Mouse (Mus musculus) liver, postnatal 0 days (tissue): ENCODE measurements at regions not wholly inside any gene's neighbourhood (a gene's known extent, or its start where the extent isn't known, plus 50 kb on each side); places are given as distances from the start of the nearest gene placed in this dataset.
A peak's percentile ranks its signal among the peaks of the same experiment; 100 is the strongest.

ENCODE experiments used
- ATAC-seq: fragments of 200-750 bp; cut with Nextera tagmentation; 2 replicates; pipeline ENCODE4 v1.8.0; 2017; ENCODE audit warnings: mild to moderate bottlenecking, moderate library complexity
- DNase-seq: peaks from one replicate; pipeline ENCODE4 v3.0.0-alpha.2; 2016
- H3K27ac ChIP-seq: fragments of 300-500 bp; sonication (generic); 2 replicates; pipeline ENCODE4 v1.5.1; 2014; ENCODE audit warnings: antibody characterized with exemption, moderate library complexity, mild to moderate bottlenecking, low read depth
- H3K27me3 ChIP-seq: fragments of 300-500 bp; sonication (generic); 2 replicates; pipeline ENCODE4 v1.6.1; 2014; ENCODE audit warnings: low read length, control low read depth, mixed read lengths; ENCODE audit not compliant: insufficient read depth
- H3K36me3 ChIP-seq: fragments of 300-500 bp; sonication (generic); replicated peaks from 2 replicates; pipeline ENCODE4 v1.6.1; 2014; ENCODE audit warnings: mild to moderate bottlenecking, control low read depth, low read length, moderate library complexity, mixed read lengths; ENCODE audit not compliant: insufficient read depth
- H3K4me1 ChIP-seq: fragments of 300-500 bp; sonication (generic); 2 replicates; pipeline ENCODE4 v1.6.1; 2014; ENCODE audit warnings: antibody characterized with exemption, mild to moderate bottlenecking, control low read depth; ENCODE audit not compliant: insufficient read depth
- H3K4me2 ChIP-seq: fragments of 300-500 bp; sonication (generic); 2 replicates; pipeline ENCODE4 v1.6.1; 2014; ENCODE audit warnings: low read depth, mild to moderate bottlenecking, low read length, moderate library complexity, mixed read lengths
- H3K4me3 ChIP-seq: fragments of 300-500 bp; sonication (generic); 2 replicates; pipeline ENCODE4 v1.5.1; 2014; ENCODE audit warnings: low read depth, low read length
- H3K9ac ChIP-seq: fragments of 300-500 bp; sonication (generic); replicated peaks from 2 replicates; pipeline ENCODE4 v1.6.1; 2014; ENCODE audit warnings: mild to moderate bottlenecking, moderate library complexity
- H3K9me3 ChIP-seq: fragments of 300-500 bp; sonication (generic); 2 replicates; pipeline ENCODE4 v1.6.1; 2016; ENCODE audit warnings: mild to moderate bottlenecking, control low read depth, low read length, mixed read lengths
- CTCF ChIP-seq: sonication (generic); IDR thresholded peaks from 2 replicates; pipeline ENCODE4 v1.5.1; 2016; ENCODE audit warnings: antibody characterized with exemption, low read depth
- EP300 ChIP-seq: IDR thresholded peaks from 2 replicates; pipeline ENCODE4 v1.6.1; 2016; ENCODE audit warnings: antibody characterized with exemption, low read depth, mild to moderate bottlenecking
- WGBS: fragments of 180-500 bp; shearing (Covaris S2); extraction: QIAGEN DNeasy Blood & Tissue Kit; methylation state at CpG from one replicate; pipeline ENCODE4 v1.1.7; 2014; ENCODE audit not compliant: insufficient replicate concordance; 5-methylcytosine and 5-hydroxymethylcytosine counted together

DNA sequence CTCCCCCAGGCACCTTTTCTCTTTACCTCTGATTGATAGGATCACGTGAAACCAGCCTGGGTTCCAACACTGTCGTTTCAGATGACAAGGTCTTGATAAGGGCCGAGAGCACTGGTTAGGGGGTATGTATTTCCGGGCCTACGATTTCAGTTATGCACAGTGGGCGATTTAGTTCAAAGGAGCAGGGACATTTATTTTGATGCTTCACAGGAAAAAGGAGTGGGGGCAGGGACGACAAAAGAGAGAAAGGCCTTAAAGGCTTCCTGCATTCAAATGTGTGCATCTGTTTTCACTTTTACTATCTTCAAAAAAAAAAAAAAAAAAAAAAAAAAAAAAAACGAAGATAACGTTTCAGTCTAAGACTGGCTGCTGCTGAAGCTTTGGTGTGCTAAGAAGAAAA, 783.7 kb downstream of the Car8 start:
- H3K4me3 ChIP-seq = no peak overlapping the region

DNA sequence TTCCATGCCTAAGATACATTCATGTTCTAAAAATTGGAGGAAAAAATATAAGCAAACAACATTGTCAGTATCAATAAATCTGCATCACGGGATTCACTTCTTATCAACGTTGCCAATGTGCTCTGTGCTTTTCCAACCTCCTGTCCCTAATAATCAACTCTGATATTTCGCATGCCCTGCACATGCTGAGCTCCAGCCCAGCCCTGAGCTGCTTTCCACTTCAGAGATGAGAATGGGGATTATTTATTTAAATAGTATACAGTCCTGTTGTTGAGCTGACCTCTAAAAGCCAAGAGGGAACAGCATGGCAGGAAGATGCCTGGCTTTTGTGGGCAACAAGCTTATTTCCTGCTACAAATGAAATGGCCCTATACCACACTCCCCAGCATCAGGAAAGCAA, 786.2 kb downstream of the Car8 start:
- Histone ChIP-seq H3K9ac (no peak overlapping the region), H3K27ac (no peak overlapping the region), H3K4me2 (no peak overlapping the region), H3K9me3 (no peaks in the 10 kb centered on the region), H3K4me3 (no peak overlapping the region), H3K36me3 (no peaks in the 10 kb centered on the region), H3K27me3 (no peaks in the 10 kb centered on the region), H3K4me1 (no peaks in the 10 kb centered on the region)
- ATAC-seq = no peak
- TF ChIP-seq EP300 (no peak), CTCF (no peak)
- DNase-seq = no peak
- 65% methylated on average over 3 of the region's 3 CpGs for WGBS

More for the DNA sequence above, 783.7 kb downstream of the Car8 start:
- no peaks in the 10 kb centered on the region for H3K4me1 ChIP-seq
- no peaks in the 10 kb centered on the region for H3K27me3 ChIP-seq
- TF ChIP-seq CTCF = no peak
- TF ChIP-seq EP300 = no peak
- no peak overlapping the region for H3K27ac ChIP-seq
- WGBS = 4% methylated on average over 9 of the region's 9 CpGs
- H3K36me3 ChIP-seq = no peaks in the 10 kb centered on the region
- ATAC-seq = no peak
- no peak for DNase-seq
- no peak overlapping the region for H3K9ac ChIP-seq
- H3K4me2 ChIP-seq = 0 out of 2 replicates have a peak overlapping the region, but pooled peaks have one; percentile 3
- H3K9me3 ChIP-seq = no peaks in the 10 kb centered on the region

DNA sequence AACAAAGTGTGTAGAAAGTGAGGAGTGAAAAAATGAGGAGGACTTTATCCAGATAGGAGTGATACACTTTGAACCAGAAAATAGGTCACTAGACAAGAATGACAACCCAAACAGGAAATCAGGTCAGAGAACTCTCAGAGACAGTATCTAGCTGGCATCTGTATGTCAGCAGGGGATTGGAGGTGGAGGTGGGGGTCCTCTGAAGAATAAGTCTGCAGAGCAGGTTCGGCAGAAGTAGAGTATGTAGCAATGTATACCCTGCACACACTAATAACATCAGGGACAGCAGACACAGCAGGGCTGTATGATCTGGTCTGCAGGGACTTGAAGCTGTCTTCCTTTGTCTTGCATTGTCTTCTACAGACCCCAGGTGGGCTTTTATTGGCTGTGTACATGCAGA, 787.9 kb downstream of the Car8 start:
- no peak overlapping the region for H3K27ac ChIP-seq
- H3K9me3 ChIP-seq = no peaks in the 10 kb centered on the region
- DNase-seq (no peak), ATAC-seq (no peak)
- H3K4me2 ChIP-seq = no peak overlapping the region
- H3K9ac ChIP-seq = no peak overlapping the region
- no peak overlapping the region for H3K4me3 ChIP-seq
- 50% methylated on average over 1 of the region's 1 CpGs for whole genome bisulfite sequencing
- TF ChIP-seq EP300 (no peak), CTCF (no peak)
- H3K4me1 ChIP-seq = no peaks in the 10 kb centered on the region
- no peaks in the 10 kb centered on the region for H3K27me3 ChIP-seq
- no peaks in the 10 kb centered on the region for H3K36me3 ChIP-seq

DNA sequence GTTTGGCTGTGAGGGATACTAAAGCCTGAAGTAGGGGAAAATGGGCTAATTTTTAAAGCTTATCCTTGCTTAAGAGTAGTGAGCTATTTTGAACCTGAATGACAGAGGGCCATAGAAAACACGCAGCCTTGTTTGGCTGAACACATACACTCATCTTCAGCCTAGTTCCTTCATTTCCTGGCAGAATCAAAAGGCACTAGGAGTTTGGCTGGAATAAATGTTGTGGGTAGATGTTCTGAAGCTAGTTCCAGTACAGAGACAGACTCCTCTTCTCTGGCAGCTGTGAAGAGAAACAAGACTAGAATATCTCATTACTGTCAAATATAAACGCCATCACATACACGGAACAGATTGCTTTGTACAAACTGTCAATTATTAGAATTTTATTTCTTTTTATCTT, 809.5 kb downstream of the Car8 start:
- Histone ChIP-seq H3K27ac (no peak overlapping the region), H3K4me1 (no peaks in the 10 kb centered on the region), H3K4me3 (no peak overlapping the region), H3K9me3 (no peaks in the 10 kb centered on the region), H3K27me3 (no peaks in the 10 kb centered on the region), H3K9ac (no peak overlapping the region), H3K36me3 (no peaks in the 10 kb centered on the region), H3K4me2 (no peak overlapping the region)
- ATAC-seq (no peak), DNase-seq (no peak)
- no peak for TF ChIP-seq CTCF
- TF ChIP-seq EP300 = no peak
- WGBS = 85% methylated on average over 3 of the region's 3 CpGs

DNA sequence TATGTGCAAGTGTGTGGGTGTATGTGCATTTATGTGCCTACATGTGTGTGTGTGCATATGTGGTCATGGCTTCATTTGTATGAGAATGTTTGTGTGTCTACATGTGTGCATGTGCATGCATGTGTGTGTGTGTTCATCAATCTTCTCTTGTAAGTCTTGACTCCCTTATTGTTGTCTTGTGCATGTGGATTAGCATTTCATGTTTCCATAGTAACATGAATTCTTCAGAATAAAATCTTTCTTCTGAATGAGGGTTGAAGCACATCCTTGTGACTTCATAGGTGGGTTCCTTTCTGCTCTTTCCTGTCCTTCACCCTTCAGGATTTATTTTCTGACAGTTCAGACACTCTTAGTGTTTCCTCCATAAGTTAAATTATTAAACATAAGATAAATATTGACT, 814.8 kb downstream of the Car8 start:
- no peak overlapping the region for H3K9ac ChIP-seq
- H3K4me2 ChIP-seq = no peak overlapping the region
- no peak for TF ChIP-seq CTCF
- no peak for TF ChIP-seq EP300
- no peak overlapping the region for H3K4me3 ChIP-seq
- no peak for ATAC-seq
- no peak for DNase-seq
- no peaks in the 10 kb centered on the region for H3K36me3 ChIP-seq
- H3K4me1 ChIP-seq = no peaks in the 10 kb centered on the region
- H3K27ac ChIP-seq = no peak overlapping the region
- no peaks in the 10 kb centered on the region for H3K27me3 ChIP-seq
- no peaks in the 10 kb centered on the region for H3K9me3 ChIP-seq

DNA sequence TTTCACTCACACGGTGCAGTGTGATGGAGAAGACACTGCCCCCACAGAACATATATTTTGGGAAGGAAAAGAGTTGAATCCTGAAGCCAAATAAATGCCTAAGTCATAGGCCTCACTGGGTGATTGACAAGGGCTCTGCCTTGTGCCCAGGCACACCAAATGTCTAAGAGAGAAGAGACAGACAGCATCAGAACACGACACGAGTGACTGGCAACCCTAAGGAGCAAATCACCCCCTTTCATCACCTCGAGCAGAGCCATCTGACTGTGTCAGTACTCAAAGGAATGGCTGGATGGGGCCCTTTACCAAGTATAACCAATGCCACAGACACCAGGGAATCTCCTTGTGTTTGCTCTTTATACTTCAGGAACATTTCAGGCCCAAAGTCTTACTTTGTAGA, 815.6 kb downstream of the Car8 start:
- Histone ChIP-seq H3K27me3 (no peaks in the 10 kb centered on the region), H3K4me3 (no peak overlapping the region), H3K9ac (no peak overlapping the region), H3K27ac (no peak overlapping the region), H3K4me2 (no peak overlapping the region), H3K4me1 (no peaks in the 10 kb centered on the region), H3K9me3 (no peaks in the 10 kb centered on the region), H3K36me3 (no peaks in the 10 kb centered on the region)
- no peak for DNase-seq
- TF ChIP-seq CTCF = no peak
- no peak for TF ChIP-seq EP300
- ATAC-seq = no peak
- 75% methylated on average over 4 of the region's 4 CpGs for WGBS

DNA sequence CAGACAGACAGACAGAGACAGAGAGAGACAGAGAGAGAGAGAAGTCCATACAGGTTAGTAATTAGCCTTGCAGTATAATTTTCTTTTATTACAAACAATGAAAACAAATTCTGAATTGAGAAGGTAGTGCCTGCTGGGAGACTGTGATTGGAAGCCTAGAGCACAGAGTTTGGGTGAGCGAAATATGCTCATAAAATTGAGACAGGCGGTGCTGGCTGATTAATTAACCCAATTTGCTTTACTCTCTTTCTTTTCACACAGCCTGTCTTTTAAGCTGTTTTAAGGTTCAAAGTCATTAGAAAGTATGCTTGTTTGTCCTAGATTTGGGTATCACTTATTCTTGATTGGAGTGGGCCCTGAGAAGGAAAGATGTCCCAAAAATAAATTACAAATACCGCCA, 816.1 kb downstream of the Car8 start:
- no peak overlapping the region for H3K9ac ChIP-seq
- no peak for ATAC-seq
- H3K9me3 ChIP-seq = no peaks in the 10 kb centered on the region
- H3K4me1 ChIP-seq = no peaks in the 10 kb centered on the region
- DNase-seq = no peak
- no peaks in the 10 kb centered on the region for H3K36me3 ChIP-seq
- TF ChIP-seq EP300 (no peak), CTCF (no peak)
- no peaks in the 10 kb centered on the region for H3K27me3 ChIP-seq
- H3K27ac ChIP-seq = no peak overlapping the region
- H3K4me2 ChIP-seq = no peak overlapping the region
- 82% methylated on average over 3 of the region's 3 CpGs for WGBS
- no peak overlapping the region for H3K4me3 ChIP-seq
